Mouse (Mus musculus): ENCODE measurements around the gene Wfdc8.

DNA sequence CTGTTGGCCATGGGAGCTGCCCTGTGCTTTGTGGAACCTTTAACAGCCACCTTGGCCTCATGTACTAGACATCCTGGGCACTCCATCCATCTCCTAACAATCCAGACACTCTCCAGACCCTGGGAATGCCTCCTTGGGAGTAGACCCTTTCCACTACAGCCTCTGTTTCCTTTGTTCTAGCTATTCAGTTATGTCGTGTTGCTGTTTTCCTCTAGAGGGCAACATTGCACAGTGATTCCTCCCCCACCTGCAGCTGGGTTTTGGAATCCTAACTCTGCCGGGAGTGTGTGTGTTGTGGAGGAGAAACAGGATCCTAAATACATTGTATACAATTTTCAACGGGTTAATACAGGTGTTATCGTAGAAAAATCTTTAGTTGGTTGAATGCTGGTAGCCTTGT, 21.4 kb downstream of the Wfdc8 start:
- TF ChIP-seq E2F4 (IDR thresholded peaks at IDR 0.05; ENCODE audit: insufficient read depth) (no peak), POLR2A (IDR thresholded peaks at IDR 0.05; ENCODE audit: insufficient read length, low read depth) (no peak), MAX (IDR thresholded peaks at IDR 0.05; ENCODE audit: low read depth) (no peak)

Data from myocyte (in vitro differentiated cells).